Mouse (Mus musculus): ENCODE measurements around the gene Pax2. TPM values are rescaled to one million over a fixed set of nuclear protein-coding genes. Genes with fewer than 3 reads are reported as not detected.

Gene Pax2
- polyA plus RNA-seq, 1 experiment from 2014 or later, result not detected

DNA sequence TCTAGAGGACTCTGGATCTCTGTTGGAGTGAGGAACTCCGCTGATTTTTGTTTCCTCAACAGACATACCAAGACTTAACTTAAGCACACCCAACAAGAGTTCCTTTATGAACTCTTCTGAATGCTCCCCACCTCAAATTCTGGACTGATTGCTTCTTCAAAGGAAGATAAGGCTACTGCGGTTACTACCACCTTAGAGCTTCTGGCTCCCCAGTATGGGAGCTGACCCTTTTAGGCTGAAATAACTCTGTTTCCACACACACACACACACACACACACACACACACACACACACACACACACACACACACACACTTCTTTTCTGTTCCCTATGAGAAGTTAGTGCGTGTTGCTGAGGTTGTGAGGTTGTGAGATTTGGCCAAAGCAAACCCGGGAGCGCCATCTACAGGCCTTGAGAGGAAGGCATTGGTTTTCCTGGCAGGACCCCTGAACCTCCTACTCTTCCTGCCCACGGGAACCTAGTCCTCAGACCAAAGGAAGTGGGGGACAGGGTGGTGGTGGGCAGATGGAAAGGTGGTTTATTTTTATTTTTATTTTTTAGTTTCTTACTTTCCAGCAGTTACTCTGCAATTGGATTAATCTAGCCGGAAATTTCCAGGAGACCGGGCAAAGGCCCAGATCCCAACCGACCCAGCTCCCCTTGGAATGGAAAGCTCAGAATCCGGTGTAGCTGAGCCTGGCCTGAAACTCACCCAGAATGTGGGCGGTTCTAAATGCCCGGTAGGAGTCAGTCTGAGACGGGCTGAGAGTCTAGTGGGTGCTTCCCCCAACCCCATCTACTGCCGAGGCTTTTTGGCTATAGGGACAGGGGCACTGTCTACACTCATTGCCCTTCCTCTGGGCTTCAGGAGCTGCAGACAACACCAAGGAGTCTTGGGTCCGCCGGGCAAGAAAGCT lies 1.1 kb upstream of the Pax2 start:
- 1% methylated on average over 16 of the region's 16 CpGs for WGBS
- H3K9ac ChIP-seq (ENCODE audit: low read length), result no peak overlapping the region
- ATAC-seq (ENCODE audit: low FRiP score, low TSS enrichment), result no peak
- no peaks in the 10 kb centered on the region for H3K9me3 ChIP-seq (ENCODE audit: control insufficient read depth, low read length)
- H3K4me1 ChIP-seq (replicated peaks; ENCODE audit: control insufficient read depth, insufficient read depth), result no peaks in the 10 kb centered on the region
- no peak overlapping the region for H3K27ac ChIP-seq (replicated peaks)
- H3K27me3 ChIP-seq (ENCODE audit: control insufficient read depth, insufficient read depth, low read length), result peaks cover 51% of the 10 kb centered on the region
- DNase-seq (ENCODE audit: low spot score), result no peak
- no peak overlapping the region for H3K4me3 ChIP-seq (ENCODE audit: low read depth, low read length)
- H3K36me3 ChIP-seq (ENCODE audit: control insufficient read depth, insufficient read depth, low read length), result no peaks in the 10 kb centered on the region
- no peak overlapping the region for H3K4me2 ChIP-seq (replicated peaks; ENCODE audit: low read depth)
- peak; percentile 80 for TF ChIP-seq CTCF (IDR thresholded peaks at IDR 0.05; ENCODE audit: low read depth)
- no peak for TF ChIP-seq EP300 (optimal IDR thresholded peaks at IDR 0.05)

DNA sequence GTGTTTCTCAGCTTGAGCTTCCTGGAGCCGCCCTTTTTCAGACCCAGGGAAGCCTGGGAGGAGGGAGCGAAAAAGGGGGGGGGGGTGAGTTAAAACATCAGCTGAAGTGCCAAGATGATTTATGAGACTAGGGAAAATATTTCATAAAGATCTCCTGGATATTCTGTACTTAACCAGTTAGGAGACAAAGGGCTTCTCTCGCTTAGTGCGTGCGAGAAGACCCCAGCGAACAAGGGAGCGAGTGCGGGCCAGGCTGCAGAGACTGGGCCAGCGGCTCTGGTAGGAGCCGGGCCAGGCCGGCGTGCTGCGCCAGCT lies 510 bp upstream of the Pax2 start:
- H3K36me3 ChIP-seq (ENCODE audit: control insufficient read depth, insufficient read depth, low read length), result no peaks in the 10 kb centered on the region
- H3K4me3 ChIP-seq (ENCODE audit: low read depth, low read length), result peak overlapping the region; percentile 31
- ATAC-seq (ENCODE audit: low FRiP score, low TSS enrichment) (no peak), DNase-seq (ENCODE audit: low spot score) (no peak)
- no peak overlapping the region for H3K9ac ChIP-seq (ENCODE audit: low read length)
- H3K9me3 ChIP-seq (ENCODE audit: control insufficient read depth, low read length), result no peaks in the 10 kb centered on the region
- peaks cover 46% of the 10 kb centered on the region for H3K27me3 ChIP-seq (ENCODE audit: control insufficient read depth, insufficient read depth, low read length)
- no peak for TF ChIP-seq CTCF (IDR thresholded peaks at IDR 0.05; ENCODE audit: low read depth)
- TF ChIP-seq EP300 (optimal IDR thresholded peaks at IDR 0.05), result no peak
- H3K4me1 ChIP-seq (replicated peaks; ENCODE audit: control insufficient read depth, insufficient read depth), result no peaks in the 10 kb centered on the region
- under 1% methylated on average over 13 of the region's 13 CpGs for WGBS
- H3K27ac ChIP-seq (replicated peaks), result no peak overlapping the region
- H3K4me2 ChIP-seq (replicated peaks; ENCODE audit: low read depth), result peak overlapping the region; percentile 54; the same call in 1 of the 2 replicates

GRCm38 (mm10) chr19:44756421-44757230 lies 781 bp downstream of the Pax2 start:
- H3K9me3 ChIP-seq (ENCODE audit: control insufficient read depth, low read length), result no peaks in the 10 kb centered on the region
- WGBS, result under 1% methylated on average over 52 of the region's 71 CpGs
- no peak overlapping the region for H3K9ac ChIP-seq (ENCODE audit: low read length)
- no peak for ATAC-seq (ENCODE audit: low FRiP score, low TSS enrichment)
- H3K27me3 ChIP-seq (ENCODE audit: control insufficient read depth, insufficient read depth, low read length), result peaks cover 39% of the 10 kb centered on the region
- H3K4me2 ChIP-seq (replicated peaks; ENCODE audit: low read depth), result peak overlapping the region; percentile 54
- H3K4me3 ChIP-seq (ENCODE audit: low read depth, low read length), result peak overlapping the region; percentile 31
- DNase-seq (ENCODE audit: low spot score), result no peak
- H3K36me3 ChIP-seq (ENCODE audit: control insufficient read depth, insufficient read depth, low read length), result no peaks in the 10 kb centered on the region
- no peaks in the 10 kb centered on the region for H3K4me1 ChIP-seq (replicated peaks; ENCODE audit: control insufficient read depth, insufficient read depth)
- TF ChIP-seq CTCF (IDR thresholded peaks at IDR 0.05; ENCODE audit: low read depth) (no peak), EP300 (optimal IDR thresholded peaks at IDR 0.05) (no peak)
- no peak overlapping the region for H3K27ac ChIP-seq (replicated peaks)

DNA sequence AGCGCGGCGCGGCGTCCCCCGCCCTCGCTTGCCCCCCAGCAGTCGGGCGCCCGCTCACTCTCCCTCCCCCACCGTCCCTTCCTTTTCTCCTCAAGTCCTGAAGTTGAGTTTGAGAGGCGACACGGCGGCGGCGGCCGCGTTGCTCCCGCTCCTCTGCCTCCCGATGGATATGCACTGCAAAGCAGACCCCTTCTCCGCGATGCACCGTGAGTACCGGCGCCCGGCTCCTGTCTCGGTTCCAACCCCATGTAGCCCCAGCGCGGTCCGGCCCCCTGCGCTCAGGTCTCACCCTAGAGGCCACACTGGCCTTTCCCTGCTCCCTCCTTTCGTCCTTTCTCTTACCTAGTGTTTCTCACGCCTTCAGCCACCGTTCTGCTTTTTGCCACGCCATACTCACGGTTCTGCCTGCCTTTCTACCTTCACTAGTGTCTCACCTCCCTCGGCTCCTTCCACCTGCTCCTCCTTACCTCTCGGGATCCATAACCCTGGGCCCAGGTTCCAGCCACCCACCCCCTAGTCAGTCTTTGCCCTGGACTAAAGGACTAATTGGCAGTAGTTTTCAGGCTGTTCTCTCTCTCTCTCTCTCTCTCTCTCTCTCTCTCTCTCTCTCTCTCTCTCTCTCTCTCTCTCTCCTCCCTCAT lies 1.5 kb downstream of the Pax2 start:
- ATAC-seq (ENCODE audit: low FRiP score, low TSS enrichment) (no peak), DNase-seq (ENCODE audit: low spot score) (no peak)
- Histone ChIP-seq H3K4me2 (replicated peaks; ENCODE audit: low read depth) (peak overlapping the region; percentile 54), H3K27ac (replicated peaks) (no peak overlapping the region), H3K4me1 (replicated peaks; ENCODE audit: control insufficient read depth, insufficient read depth) (no peaks in the 10 kb centered on the region), H3K27me3 (ENCODE audit: control insufficient read depth, insufficient read depth, low read length) (peaks cover 37% of the 10 kb centered on the region), H3K4me3 (ENCODE audit: low read depth, low read length) (peak overlapping the region; percentile 31; the same call in 1 of the 2 replicates), H3K9ac (ENCODE audit: low read length) (no peak overlapping the region), H3K36me3 (ENCODE audit: control insufficient read depth, insufficient read depth, low read length) (no peaks in the 10 kb centered on the region), H3K9me3 (ENCODE audit: control insufficient read depth, low read length) (no peaks in the 10 kb centered on the region)
- TF ChIP-seq EP300 (optimal IDR thresholded peaks at IDR 0.05) (no peak), CTCF (IDR thresholded peaks at IDR 0.05; ENCODE audit: low read depth) (no peak)
- 3% methylated on average over 36 of the region's 38 CpGs for WGBS

GRCm38 (mm10) chr19:44758846-44759245 lies 3.0 kb downstream of the Pax2 start:
- no peaks in the 10 kb centered on the region for H3K9me3 ChIP-seq (ENCODE audit: control insufficient read depth, low read length)

More at GRCm38 (mm10) chr19:44758846-44759245, 3.0 kb downstream of the Pax2 start:
- Histone ChIP-seq H3K9ac (ENCODE audit: low read length) (no peak overlapping the region), H3K4me1 (replicated peaks; ENCODE audit: control insufficient read depth, insufficient read depth) (no peaks in the 10 kb centered on the region), H3K4me2 (replicated peaks; ENCODE audit: low read depth) (no peak overlapping the region), H3K27me3 (ENCODE audit: control insufficient read depth, insufficient read depth, low read length) (peaks cover 39% of the 10 kb centered on the region), H3K36me3 (ENCODE audit: control insufficient read depth, insufficient read depth, low read length) (no peaks in the 10 kb centered on the region), H3K27ac (replicated peaks) (no peak overlapping the region), H3K4me3 (ENCODE audit: low read depth, low read length) (no peak overlapping the region)
- no peak for DNase-seq (ENCODE audit: low spot score)
- ATAC-seq (ENCODE audit: low FRiP score, low TSS enrichment), result no peak
- TF ChIP-seq CTCF (IDR thresholded peaks at IDR 0.05; ENCODE audit: low read depth), result no peak
- TF ChIP-seq EP300 (optimal IDR thresholded peaks at IDR 0.05), result no peak
- 2% methylated on average over 28 of the region's 28 CpGs for WGBS

Measured in stomach, postnatal 0 days (tissue).